Mouse (Mus musculus): ENCODE measurements around the gene Apobec3. TPM values are rescaled to one million over a fixed set of nuclear protein-coding genes. Genes with fewer than 3 reads are reported as not detected.

The Apobec3 gene
- polyA plus RNA-seq, 1 experiment from 2014 or later: 7.6 TPM

GRCm38 (mm10) chr15:79918485-79918884, 27.0 kb downstream of the Apobec3 start:
- H3K27ac ChIP-seq (replicated peaks; ENCODE audit: low read depth, low read length): no peak overlapping the region
- no peaks in the 10 kb centered on the region for H3K9me3 ChIP-seq (replicated peaks; ENCODE audit: control insufficient read depth, low read length)
- no peak for ATAC-seq (replicated peaks; ENCODE audit: insufficient number of reproducible peaks, low FRiP score, low TSS enrichment, low read depth)
- no peak overlapping the region for H3K4me3 ChIP-seq (ENCODE audit: low read depth, low read length)
- no peaks in the 10 kb centered on the region for H3K36me3 ChIP-seq (replicated peaks; ENCODE audit: control insufficient read depth, insufficient read depth, low read depth, low read length)
- no peaks in the 10 kb centered on the region for H3K4me1 ChIP-seq (ENCODE audit: control insufficient read depth, insufficient read depth, low read length)
- H3K27me3 ChIP-seq (ENCODE audit: control insufficient read depth, insufficient read depth, low read length): no peaks in the 10 kb centered on the region
- H3K4me2 ChIP-seq (ENCODE audit: low read depth, low read length): no peak overlapping the region
- no peak overlapping the region for H3K9ac ChIP-seq (replicated peaks; ENCODE audit: low read length)
- WGBS: 91% methylated on average over 16 of the region's 16 CpGs
- no peak for DNase-seq (ENCODE audit: low spot score)

GRCm38 (mm10) chr15:79919787-79920186, 28.3 kb downstream of the Apobec3 start:
- Histone ChIP-seq H3K4me1 (ENCODE audit: control insufficient read depth, insufficient read depth, low read length) (no peaks in the 10 kb centered on the region), H3K27ac (replicated peaks; ENCODE audit: low read depth, low read length) (no peak overlapping the region), H3K9ac (replicated peaks; ENCODE audit: low read length) (no peak overlapping the region), H3K4me2 (ENCODE audit: low read depth, low read length) (no peak overlapping the region), H3K36me3 (replicated peaks; ENCODE audit: control insufficient read depth, insufficient read depth, low read depth, low read length) (no peaks in the 10 kb centered on the region), H3K27me3 (ENCODE audit: control insufficient read depth, insufficient read depth, low read length) (no peaks in the 10 kb centered on the region), H3K9me3 (replicated peaks; ENCODE audit: control insufficient read depth, low read length) (no peaks in the 10 kb centered on the region), H3K4me3 (ENCODE audit: low read depth, low read length) (no peak overlapping the region)
- 58% methylated on average over 2 of the region's 2 CpGs for WGBS
- ATAC-seq (replicated peaks; ENCODE audit: insufficient number of reproducible peaks, low FRiP score, low TSS enrichment, low read depth) (no peak), DNase-seq (ENCODE audit: low spot score) (no peak)

- 80% methylated on average over 11 of the region's 11 CpGs for WGBS
- Histone ChIP-seq H3K9me3 (replicated peaks; ENCODE audit: control insufficient read depth, low read length) (no peaks in the 10 kb centered on the region), H3K4me2 (ENCODE audit: low read depth, low read length) (peak overlapping the region; percentile 84; the same call in 1 of the 2 replicates), H3K27ac (replicated peaks; ENCODE audit: low read depth, low read length) (no peak overlapping the region), H3K36me3 (replicated peaks; ENCODE audit: control insufficient read depth, insufficient read depth, low read depth, low read length) (no peaks in the 10 kb centered on the region), H3K27me3 (ENCODE audit: control insufficient read depth, insufficient read depth, low read length) (peaks cover 2% of the 10 kb centered on the region; the same call in 1 of the 2 replicates), H3K9ac (replicated peaks; ENCODE audit: low read length) (no peak overlapping the region), H3K4me3 (ENCODE audit: low read depth, low read length) (no peak overlapping the region), H3K4me1 (ENCODE audit: control insufficient read depth, insufficient read depth, low read length) (peaks cover 3% of the 10 kb centered on the region; the same call in 1 of the 2 replicates)
- ATAC-seq (replicated peaks; ENCODE audit: insufficient number of reproducible peaks, low FRiP score, low TSS enrichment, low read depth) (no peak), DNase-seq (ENCODE audit: low spot score) (no peak)
These were observed 35.5 kb downstream of the Apobec3 start for GRCm38 (mm10) chr15:79926856-79927416.

GRCm38 (mm10) chr15:79927637-79928122, 36.2 kb downstream of the Apobec3 start:
- WGBS: 0% methylated on average over 29 of the region's 29 CpGs
- H3K4me3 ChIP-seq (ENCODE audit: low read depth, low read length): peak overlapping the region; percentile 52
- H3K9ac ChIP-seq (replicated peaks; ENCODE audit: low read length): peak overlapping the region; percentile 54
- no peaks in the 10 kb centered on the region for H3K9me3 ChIP-seq (replicated peaks; ENCODE audit: control insufficient read depth, low read length)
- peaks cover 6% of the 10 kb centered on the region; the same call in 1 of the 2 replicates for H3K4me1 ChIP-seq (ENCODE audit: control insufficient read depth, insufficient read depth, low read length)
- H3K36me3 ChIP-seq (replicated peaks; ENCODE audit: control insufficient read depth, insufficient read depth, low read depth, low read length): no peaks in the 10 kb centered on the region
- 0 out of 2 replicates have a peak overlapping the region, but pooled peaks have one; percentile 22 for H3K27ac ChIP-seq (replicated peaks; ENCODE audit: low read depth, low read length)
- DNase-seq (ENCODE audit: low spot score): peak; percentile 82
- ATAC-seq (replicated peaks; ENCODE audit: insufficient number of reproducible peaks, low FRiP score, low TSS enrichment, low read depth): peak; percentile 67
- peaks cover 9% of the 10 kb centered on the region for H3K27me3 ChIP-seq (ENCODE audit: control insufficient read depth, insufficient read depth, low read length)
- H3K4me2 ChIP-seq (ENCODE audit: low read depth, low read length): peak overlapping the region; percentile 84

- H3K4me3 ChIP-seq (ENCODE audit: low read depth, low read length): no peak overlapping the region
- 83% methylated on average over 3 of the region's 3 CpGs for WGBS
- H3K27ac ChIP-seq (replicated peaks; ENCODE audit: low read depth, low read length): 0 out of 2 replicates have a peak overlapping the region, but pooled peaks have one; percentile 22
- DNase-seq (ENCODE audit: low spot score) (no peak), ATAC-seq (replicated peaks; ENCODE audit: insufficient number of reproducible peaks, low FRiP score, low TSS enrichment, low read depth) (no peak)
- peaks cover 16% of the 10 kb centered on the region for H3K27me3 ChIP-seq (ENCODE audit: control insufficient read depth, insufficient read depth, low read length)
- peaks cover 6% of the 10 kb centered on the region; the same call in 1 of the 2 replicates for H3K4me1 ChIP-seq (ENCODE audit: control insufficient read depth, insufficient read depth, low read length)
- H3K36me3 ChIP-seq (replicated peaks; ENCODE audit: control insufficient read depth, insufficient read depth, low read depth, low read length): no peaks in the 10 kb centered on the region
- H3K9me3 ChIP-seq (replicated peaks; ENCODE audit: control insufficient read depth, low read length): no peaks in the 10 kb centered on the region
- H3K4me2 ChIP-seq (ENCODE audit: low read depth, low read length): peak overlapping the region; percentile 84
- H3K9ac ChIP-seq (replicated peaks; ENCODE audit: low read length): no peak overlapping the region
These were observed 36.9 kb downstream of the Apobec3 start for GRCm38 (mm10) chr15:79928316-79928715.

GRCm38 (mm10) chr15:79928736-79929135, 37.3 kb downstream of the Apobec3 start:
- H3K4me3 ChIP-seq (ENCODE audit: low read depth, low read length): no peak overlapping the region
- H3K4me1 ChIP-seq (ENCODE audit: control insufficient read depth, insufficient read depth, low read length): peaks cover 6% of the 10 kb centered on the region; the same call in 1 of the 2 replicates
- H3K36me3 ChIP-seq (replicated peaks; ENCODE audit: control insufficient read depth, insufficient read depth, low read depth, low read length): no peaks in the 10 kb centered on the region
- peaks cover 18% of the 10 kb centered on the region for H3K27me3 ChIP-seq (ENCODE audit: control insufficient read depth, insufficient read depth, low read length)
- no peaks in the 10 kb centered on the region for H3K9me3 ChIP-seq (replicated peaks; ENCODE audit: control insufficient read depth, low read length)
- ATAC-seq (replicated peaks; ENCODE audit: insufficient number of reproducible peaks, low FRiP score, low TSS enrichment, low read depth): no peak
- no peak overlapping the region for H3K9ac ChIP-seq (replicated peaks; ENCODE audit: low read length)
- no peak overlapping the region for H3K4me2 ChIP-seq (ENCODE audit: low read depth, low read length)
- no peak for DNase-seq (ENCODE audit: low spot score)
- WGBS: 76% methylated on average over 2 of the region's 2 CpGs
- no peak overlapping the region for H3K27ac ChIP-seq (replicated peaks; ENCODE audit: low read depth, low read length)

- Histone ChIP-seq H3K4me3 (ENCODE audit: low read depth, low read length) (no peak overlapping the region), H3K36me3 (replicated peaks; ENCODE audit: control insufficient read depth, insufficient read depth, low read depth, low read length) (no peaks in the 10 kb centered on the region), H3K27ac (replicated peaks; ENCODE audit: low read depth, low read length) (no peak overlapping the region), H3K9ac (replicated peaks; ENCODE audit: low read length) (no peak overlapping the region), H3K9me3 (replicated peaks; ENCODE audit: control insufficient read depth, low read length) (no peaks in the 10 kb centered on the region), H3K4me2 (ENCODE audit: low read depth, low read length) (no peak overlapping the region), H3K27me3 (ENCODE audit: control insufficient read depth, insufficient read depth, low read length) (peaks cover 18% of the 10 kb centered on the region), H3K4me1 (ENCODE audit: control insufficient read depth, insufficient read depth, low read length) (peaks cover 6% of the 10 kb centered on the region; the same call in 1 of the 2 replicates)
- 74% methylated on average over 3 of the region's 3 CpGs for WGBS
- DNase-seq (ENCODE audit: low spot score) (no peak), ATAC-seq (replicated peaks; ENCODE audit: insufficient number of reproducible peaks, low FRiP score, low TSS enrichment, low read depth) (no peak)
These were observed 38.3 kb downstream of the Apobec3 start for GRCm38 (mm10) chr15:79929734-79930133.

- Histone ChIP-seq H3K4me3 (ENCODE audit: low read depth, low read length) (peak overlapping the region; percentile 64; the same call in 1 of the 2 replicates), H3K9ac (replicated peaks; ENCODE audit: low read length) (no peak overlapping the region), H3K4me1 (ENCODE audit: control insufficient read depth, insufficient read depth, low read length) (peaks cover 6% of the 10 kb centered on the region; the same call in 1 of the 2 replicates), H3K36me3 (replicated peaks; ENCODE audit: control insufficient read depth, insufficient read depth, low read depth, low read length) (no peaks in the 10 kb centered on the region), H3K27ac (replicated peaks; ENCODE audit: low read depth, low read length) (no peak overlapping the region), H3K27me3 (ENCODE audit: control insufficient read depth, insufficient read depth, low read length) (peaks cover 18% of the 10 kb centered on the region), H3K9me3 (replicated peaks; ENCODE audit: control insufficient read depth, low read length) (no peaks in the 10 kb centered on the region), H3K4me2 (ENCODE audit: low read depth, low read length) (no peak overlapping the region)
- ATAC-seq (replicated peaks; ENCODE audit: insufficient number of reproducible peaks, low FRiP score, low TSS enrichment, low read depth) (no peak), DNase-seq (ENCODE audit: low spot score) (no peak)
- 16% methylated on average over 13 of the region's 13 CpGs for WGBS
These were observed 40.2 kb downstream of the Apobec3 start for GRCm38 (mm10) chr15:79931496-79932141.
